Mouse (Mus musculus) thymus, adult 18-20 months (tissue): ENCODE results near the gene Gm2007.
"Not testable (repeated sequence)": the region's sequence is repeated elsewhere in the genome, so short reads cannot be mapped to it uniquely, and the experiment has no call there.

Experiments used
- DNase-seq, 2 experiments: peaks; one replicate each; pipeline ENCODE4 v3.0.0; 2022; ENCODE audit warnings: mixed read lengths in 2 of 2

Gm2007 gene

DNA sequence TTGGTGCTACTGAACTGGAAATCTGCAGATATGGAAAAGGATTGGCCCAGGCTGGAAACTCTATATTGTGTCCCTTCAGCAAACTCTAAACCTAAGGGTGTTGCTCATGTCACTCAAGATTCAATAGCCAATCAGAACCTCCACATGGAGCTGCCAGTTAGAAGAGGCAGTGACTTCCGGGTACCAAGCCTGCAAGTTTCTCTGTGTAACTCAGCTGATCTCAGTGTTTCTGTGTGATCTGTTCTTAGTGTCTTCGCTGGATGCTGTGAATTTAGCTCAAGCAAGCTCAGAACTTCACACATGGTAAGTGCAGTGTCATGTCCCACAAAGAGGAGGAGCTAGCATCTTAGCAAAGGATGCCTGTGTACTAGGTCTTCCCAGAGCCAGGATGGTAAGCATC is at the start of gene Gm2007:
TSS of gene Gm2007 (plus strand) at position 301 of the 400 bp plus-strand sequence.
- DNase-seq: not testable (repeated sequence)

DNA sequence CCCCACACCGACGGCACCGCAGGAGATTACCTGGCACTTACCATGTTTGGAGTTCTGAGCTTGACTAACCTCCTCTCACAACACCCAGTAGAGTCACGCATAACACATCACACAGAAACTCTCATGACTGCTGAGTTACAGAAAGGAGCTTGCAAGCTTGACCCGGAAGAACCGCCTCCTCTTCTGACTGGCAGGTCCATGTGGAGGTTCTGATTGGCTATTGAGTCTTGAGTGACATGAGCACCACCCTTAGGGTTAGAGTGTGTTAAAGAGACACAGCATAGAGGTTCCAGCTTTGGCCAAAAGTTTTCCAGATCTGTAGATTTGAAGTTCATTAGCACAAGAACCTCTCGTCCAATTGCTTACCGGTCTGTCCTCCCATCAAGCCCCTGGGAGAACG is 37.8 kb upstream of the Gm2007 start, which contains the start of gene Zfp969:
TSS of gene Zfp969 (minus strand) at position 101 of the 400 bp plus-strand sequence.
- DNase-seq: not testable (repeated sequence)

DNA sequence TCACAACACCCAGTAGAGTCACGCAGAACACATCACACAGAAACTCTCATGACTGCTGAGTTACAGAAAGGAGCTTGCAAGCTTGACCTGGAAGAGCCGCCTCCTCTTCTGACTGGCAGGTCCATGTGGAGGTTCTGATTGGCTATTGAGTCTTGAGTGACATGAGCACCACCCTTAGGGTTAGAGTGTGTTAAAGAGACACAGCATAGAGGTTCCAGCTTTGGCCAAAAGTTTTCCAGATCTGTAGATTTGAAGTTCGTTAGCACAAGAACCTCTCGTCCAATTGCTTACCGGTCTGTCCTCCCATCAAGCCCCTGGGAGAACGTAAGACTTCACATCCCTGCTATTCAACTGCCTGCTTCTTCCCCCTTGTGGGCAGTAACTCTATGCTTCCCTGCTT is 59.7 kb downstream of the Gm2007 start, which contains the start of gene Gm14288:
TSS of gene Gm14288 (minus strand) at position 101 of the 400 bp plus-strand sequence.
- not testable (repeated sequence) for DNase-seq
